Mouse (Mus musculus): ENCODE results near the gene Aqp9.

Aqp9 gene

GRCm38 (mm10) chr9:71067156-71067555 is 101.3 kb downstream of the Aqp9 start:
- no peak for DNase-seq (ENCODE audit: low read depth, low spot score)

- no peak for DNase-seq (ENCODE audit: low read depth, low spot score)
Measured at GRCm38 (mm10) chr9:71066491-71066890, 102.0 kb downstream of the Aqp9 start.

- peak; percentile 90 for DNase-seq (ENCODE audit: low read depth, low spot score)
Measured at GRCm38 (mm10) chr9:71065343-71065875, 103.1 kb downstream of the Aqp9 start.

- DNase-seq (ENCODE audit: low read depth, low spot score): no peak
Measured at GRCm38 (mm10) chr9:71064291-71064840, 104.1 kb downstream of the Aqp9 start.

- DNase-seq (ENCODE audit: low read depth, low spot score): no peak
Measured at GRCm38 (mm10) chr9:71063551-71063950, 104.9 kb downstream of the Aqp9 start.

GRCm38 (mm10) chr9:71062976-71063375 is 105.5 kb downstream of the Aqp9 start:
- DNase-seq (ENCODE audit: low read depth, low spot score): no peak

- no peak for DNase-seq (ENCODE audit: low read depth, low spot score)
Measured at GRCm38 (mm10) chr9:71062301-71062700, 106.2 kb downstream of the Aqp9 start.
